Mouse (Mus musculus) heart, postnatal 10 days (tissue): Measurements from ENCODE around the gene Sap18b. TPM values are rescaled to one million over a fixed set of nuclear protein-coding genes. Genes with fewer than 3 reads are reported as not detected.
A peak's percentile ranks its signal among the peaks of the same experiment; 100 is the strongest.
"Not testable (repeated sequence)": the region's sequence is repeated elsewhere in the genome, so short reads cannot be mapped to it uniquely, and the experiment has no call there.

ENCODE experiments used
- DNase-seq, 2 experiments: peaks; one replicate each; pipeline ENCODE4 v3.0.0; 2021
- intact Hi-C: fragments of 180-260 bp; cut with DNase I; formaldehyde crosslinking; loops from one replicate; pipeline ENCODE4 v1.15.1; 2025
- total RNA-seq, 2 experiments: library from RNA; stranded (reverse); gene quantifications; 2 replicates each; pipeline ENCODE4 v1.2.3; 2021

Sap18b gene
- total RNA-seq, 2 experiments from 2014 or later: 97.5 to 101 TPM

DNA sequence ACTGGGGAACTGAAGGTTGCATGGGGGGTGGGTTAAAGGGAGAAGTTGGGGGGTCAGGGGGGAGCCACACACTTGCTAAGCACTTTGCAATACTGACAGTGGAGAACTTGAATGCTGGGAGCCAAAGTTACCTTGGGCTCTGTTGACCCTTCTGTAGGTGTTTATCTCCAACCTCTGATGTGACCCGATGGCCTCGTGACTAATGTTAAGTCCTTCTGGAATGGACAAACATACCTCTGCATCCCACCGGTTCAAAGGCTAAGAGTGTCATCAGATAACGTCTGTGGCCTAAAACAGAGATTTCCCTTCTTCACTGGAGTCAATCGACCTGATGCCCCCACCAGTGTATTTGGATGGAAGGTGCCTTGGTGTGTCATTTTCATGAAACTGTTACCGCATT, 3.9 kb upstream of the Sap18b start:
- intact Hi-C loops: no loop called here
- DNase-seq: no peak

DNA sequence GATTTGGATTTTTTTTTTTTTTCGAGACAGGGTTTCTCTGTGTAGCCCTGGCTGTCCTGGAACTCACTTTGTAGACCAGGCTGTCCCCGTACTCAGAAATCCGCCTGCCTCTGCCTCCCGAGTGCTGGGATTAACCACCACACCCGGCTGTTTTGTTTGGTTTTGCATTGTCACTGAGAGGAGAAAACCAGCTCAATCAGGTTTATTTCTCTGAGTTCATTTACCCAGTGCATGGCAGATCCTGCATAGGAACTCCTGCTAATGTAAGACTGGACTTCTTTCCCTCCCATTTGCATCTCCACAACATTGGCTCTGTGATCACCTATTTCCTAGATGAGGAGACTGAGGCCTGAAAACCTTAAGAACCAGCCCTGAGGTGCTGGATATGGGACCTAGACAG, 3.0 kb upstream of the Sap18b start:
- no peak for DNase-seq
- intact Hi-C loops: no loop called here

DNA sequence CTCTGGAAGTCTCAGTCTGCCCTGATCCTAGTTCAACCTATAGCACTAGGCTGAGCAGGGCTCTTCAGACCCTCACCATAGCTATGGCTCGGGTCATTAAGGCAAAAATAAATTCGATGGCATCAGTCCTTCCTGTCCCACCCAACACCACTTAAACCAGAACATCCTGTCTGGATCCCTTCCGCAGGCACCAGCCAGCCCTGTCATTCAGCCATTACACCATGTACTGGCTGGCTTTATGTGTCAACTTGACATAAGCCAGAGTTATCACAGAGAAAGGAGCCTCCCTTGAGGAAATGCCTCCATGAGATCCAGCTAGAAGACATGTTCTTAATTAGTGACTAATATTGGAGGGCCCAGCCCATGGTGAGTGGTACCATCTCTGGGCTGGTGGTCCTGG, 2.4 kb upstream of the Sap18b start:
- no peak for DNase-seq
- intact Hi-C loops: no loop called here

DNA sequence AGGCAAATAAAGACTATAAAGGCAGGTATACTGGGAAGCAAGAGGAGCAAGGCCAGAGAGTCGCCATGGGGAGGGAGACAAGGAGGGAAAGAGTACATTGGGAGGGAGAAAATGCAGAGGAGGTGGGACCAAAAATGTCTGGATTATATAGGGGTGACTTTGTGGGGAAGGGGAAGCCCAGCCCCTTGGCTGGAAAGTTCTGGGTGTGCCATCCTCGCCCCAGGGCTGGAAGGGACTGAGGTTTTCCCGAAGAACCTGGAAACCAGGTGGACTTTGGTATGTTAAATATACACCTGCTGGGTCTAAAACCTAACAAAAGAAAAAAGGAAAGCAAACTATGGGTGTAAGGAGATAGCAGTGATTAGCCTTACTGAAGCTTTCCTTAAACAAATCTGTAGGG, 5.0 kb downstream of the Sap18b start:
- intact Hi-C loops: loop anchor here (5.0 kb wide), 2 partner anchors 48 to 228 kb away; no protein-coding TSS in a partner anchor
- DNase-seq: no peak

DNA sequence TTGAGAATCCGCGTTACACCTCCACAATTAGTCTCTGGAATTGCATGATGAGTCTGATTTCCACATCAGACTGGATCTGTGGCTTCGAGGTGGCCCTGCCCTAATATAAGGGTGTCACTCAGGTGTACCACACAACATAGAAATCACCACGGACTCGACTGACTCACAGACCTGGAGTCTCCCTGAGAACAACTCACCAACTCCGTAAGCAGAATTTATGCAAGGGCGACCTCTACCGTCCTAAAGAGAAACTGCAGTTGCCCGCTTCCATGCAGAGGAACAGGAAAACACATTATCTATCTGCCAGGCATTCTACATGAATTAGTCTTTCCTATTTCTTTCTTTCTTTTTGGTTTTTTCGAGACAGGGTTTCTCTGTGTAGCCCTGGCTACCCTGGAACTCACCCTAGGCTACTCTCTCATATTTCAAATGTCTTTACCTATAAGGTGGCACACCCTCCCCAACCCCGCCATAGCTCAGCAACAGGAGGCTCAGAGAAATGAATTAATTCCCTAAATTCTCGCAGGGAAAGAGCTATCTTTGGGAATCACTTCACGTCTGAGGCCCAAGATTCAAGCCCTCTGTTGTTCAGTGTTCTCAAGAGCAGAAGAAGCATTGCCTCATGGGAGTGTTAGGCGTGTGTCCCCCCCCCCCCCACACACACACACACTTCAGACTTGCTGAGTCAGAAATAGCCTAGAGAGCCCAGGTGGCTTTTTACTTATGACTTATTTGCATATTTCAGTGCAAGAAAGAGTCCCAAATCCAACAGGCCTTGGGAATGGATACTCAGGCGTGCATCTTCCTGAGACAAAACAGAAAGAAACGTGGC, 7.7 kb downstream of the Sap18b start:
- peak; percentile 92 to 94 for DNase-seq
- intact Hi-C loops: loop anchor here (2.0 to 5.0 kb wide), 4 partner anchors 51 to 231 kb away; no protein-coding TSS in a partner anchor

DNA sequence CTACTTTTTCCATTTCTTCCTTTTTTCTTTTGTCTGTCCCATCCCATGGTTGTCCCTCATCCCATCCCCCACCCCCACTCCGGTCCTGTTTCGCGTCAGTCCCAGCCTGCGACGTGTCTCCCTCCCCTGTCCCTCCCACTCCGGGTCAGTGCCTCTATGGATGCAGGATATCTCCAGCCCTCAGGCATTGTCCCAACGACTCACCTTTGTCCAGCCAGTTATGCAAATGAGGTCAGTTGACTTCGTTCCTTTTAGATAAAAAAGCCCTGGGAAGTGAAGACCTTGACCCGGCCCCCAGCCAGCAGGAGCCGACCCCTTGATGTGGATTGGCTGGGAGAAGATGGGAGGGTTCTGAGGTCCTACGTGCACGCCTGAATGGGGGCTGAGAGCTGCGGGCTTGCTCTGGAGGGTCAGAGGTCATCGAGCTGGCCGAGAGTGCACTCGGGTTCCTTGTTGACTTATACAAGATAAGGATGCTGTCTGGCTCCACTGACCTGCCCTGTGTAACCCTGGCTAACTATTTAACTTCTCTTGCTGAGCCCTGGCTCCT, 8.4 kb downstream of the Sap18b start:
- peak in 1 of 2 experiments; percentile 26 for DNase-seq
- intact Hi-C loops: loop anchor here (2.0 to 5.0 kb wide), 4 partner anchors 51 to 231 kb away; no protein-coding TSS in a partner anchor

DNA sequence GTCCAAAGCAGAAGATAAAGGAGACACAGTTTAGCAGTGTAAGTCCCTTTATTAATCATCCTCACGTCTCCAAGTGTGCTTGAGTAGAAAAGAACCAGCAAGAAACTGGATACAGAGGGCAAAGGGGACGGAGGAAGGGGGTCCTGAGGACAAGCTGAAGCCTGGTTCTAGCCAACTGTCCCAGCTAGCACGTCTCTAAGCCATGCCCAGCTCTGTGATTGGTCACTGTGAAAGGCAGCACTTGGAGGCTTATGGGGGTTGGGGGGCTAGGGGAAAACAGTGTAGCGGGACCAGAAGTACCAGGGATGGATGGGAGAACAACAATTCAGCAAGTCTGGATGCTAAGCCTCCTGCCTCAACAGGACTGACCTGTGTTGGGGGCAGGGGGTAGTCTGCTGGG, 10.7 kb downstream of the Sap18b start:
- DNase-seq: no peak
- intact Hi-C loops: loop anchor here (5.0 kb wide), 1 partner anchor 81 kb away; no protein-coding TSS in a partner anchor

DNA sequence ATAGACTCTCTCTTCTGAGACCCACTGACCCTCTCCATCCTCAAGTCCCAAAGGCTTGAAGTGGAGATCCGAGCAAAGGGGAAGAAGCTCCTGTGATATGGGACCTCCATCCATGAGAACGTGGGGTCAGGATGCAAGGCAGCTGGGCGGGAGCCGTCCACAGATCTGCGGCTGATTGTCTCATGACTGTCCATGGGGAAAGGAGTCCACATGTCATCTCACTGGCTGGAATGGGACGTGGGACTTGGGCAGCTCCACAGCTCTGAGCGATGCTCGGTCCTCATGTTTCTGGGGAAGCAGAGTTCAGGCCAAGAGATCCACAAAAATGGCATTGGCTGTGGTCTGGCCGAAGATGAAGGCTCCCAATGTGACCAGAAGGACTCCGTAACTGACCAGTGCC, 12.1 kb downstream of the Sap18b start:
- intact Hi-C loops: loop anchor here (5.0 kb wide), 1 partner anchor 80 kb away; no protein-coding TSS in a partner anchor
- no peak for DNase-seq

DNA sequence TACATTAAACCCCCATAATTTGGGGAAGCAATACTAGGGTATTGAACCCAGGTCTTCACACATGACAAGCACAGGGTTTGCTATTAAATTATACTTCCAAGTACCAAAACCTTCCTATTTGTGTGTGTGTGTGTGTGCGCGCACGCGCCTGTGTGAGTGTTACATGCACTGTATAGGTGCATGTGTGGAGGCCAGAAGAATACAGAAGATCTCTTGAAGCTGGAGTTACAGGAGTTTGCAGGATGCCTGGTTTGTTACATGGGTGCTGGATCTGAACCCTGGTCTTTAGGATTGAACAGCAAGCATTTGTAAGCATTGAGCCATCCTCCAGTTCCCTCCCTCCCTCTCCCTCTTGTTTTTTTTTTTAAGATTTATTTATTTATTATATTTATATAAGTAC, 14.1 kb downstream of the Sap18b start:
- intact Hi-C loops: loop anchor here (5.0 kb wide), 1 partner anchor 78 kb away; no protein-coding TSS in a partner anchor
- no peak for DNase-seq

DNA sequence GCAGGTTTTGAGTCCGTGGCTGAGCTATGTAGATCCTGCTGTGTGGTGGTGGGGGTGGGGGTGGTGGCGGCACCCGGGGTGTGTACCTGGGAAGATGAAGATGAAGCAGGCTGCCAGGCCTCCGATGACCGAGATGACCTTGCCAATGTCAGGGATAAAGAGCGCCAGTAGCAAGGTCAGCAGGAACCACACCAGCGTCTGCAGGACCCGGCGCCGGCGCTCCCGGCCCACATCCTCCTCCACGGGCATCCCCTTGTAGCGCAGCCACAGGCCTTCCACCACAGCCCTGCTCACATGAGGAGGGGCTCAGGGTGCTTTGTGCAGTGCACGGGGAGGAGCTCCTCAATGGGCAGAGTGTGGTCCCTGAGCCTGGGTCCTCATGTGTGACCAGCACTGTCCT, 16.3 kb downstream of the Sap18b start:
- intact Hi-C loops: no loop called here
- no peak for DNase-seq

DNA sequence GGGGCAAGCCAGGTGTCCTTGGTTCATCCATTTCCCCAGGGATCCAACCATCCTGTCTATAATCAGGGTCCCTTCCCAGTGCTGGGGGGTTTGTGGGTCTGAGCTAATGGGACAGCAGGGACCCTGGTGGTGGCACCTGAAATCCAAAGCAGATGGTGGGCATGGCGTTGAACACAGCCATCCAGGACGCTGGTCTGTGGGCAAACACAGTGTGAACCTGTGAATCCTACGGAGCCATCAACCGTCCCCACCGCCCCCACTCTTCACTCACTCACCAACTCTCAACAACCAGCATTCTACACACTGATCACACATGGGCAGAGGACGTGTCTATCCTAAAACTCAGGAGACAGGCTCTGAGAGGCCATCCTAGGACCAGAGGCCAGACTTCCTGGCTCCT, 18.8 kb downstream of the Sap18b start:
- DNase-seq: no peak
- intact Hi-C loops: no loop called here

DNA sequence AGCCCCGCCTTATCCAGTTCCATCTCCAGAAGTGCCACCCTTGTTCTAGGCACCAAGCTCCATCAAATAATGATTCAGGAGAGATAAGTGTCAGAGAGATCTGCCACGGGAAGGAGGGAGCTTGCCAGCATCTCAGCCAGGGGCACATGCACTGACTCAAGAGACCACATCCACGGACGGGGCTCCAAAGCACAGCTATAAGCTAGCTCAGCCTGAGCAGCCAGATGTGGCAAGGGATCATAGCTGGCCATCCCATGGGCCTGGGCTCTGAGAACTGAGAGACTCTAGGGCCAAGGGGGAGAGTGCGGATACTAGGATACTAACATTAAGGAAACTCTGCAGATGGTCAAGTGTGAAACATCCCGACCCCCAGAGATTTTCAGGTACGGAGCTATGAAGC, 19.9 kb downstream of the Sap18b start:
- DNase-seq: no peak
- intact Hi-C loops: no loop called here

DNA sequence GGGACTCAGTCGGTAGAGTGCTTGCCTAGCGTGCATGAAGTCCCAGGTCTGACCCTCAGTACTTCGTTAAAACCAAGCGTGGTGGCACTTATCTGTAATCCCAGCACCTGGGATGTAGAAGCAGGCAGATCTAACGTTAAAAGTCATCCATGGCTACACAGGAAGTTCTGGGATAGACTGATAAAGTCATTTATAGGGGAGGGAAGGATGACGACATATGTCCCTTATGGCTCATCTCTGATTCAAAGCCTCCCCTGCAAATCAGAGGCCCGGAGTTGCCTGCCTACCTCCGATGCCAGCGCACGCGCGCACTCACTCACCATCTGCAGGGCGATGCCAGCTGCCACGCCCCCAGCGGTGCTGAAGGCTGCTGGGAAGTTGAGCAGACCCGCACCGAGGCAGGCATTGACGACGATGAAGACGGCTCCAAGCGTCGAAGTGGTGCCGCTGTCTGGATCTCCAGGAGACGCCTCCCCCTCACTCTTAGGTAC, 23.0 kb downstream of the Sap18b start:
- no peak for DNase-seq
- intact Hi-C loops: no loop called here

DNA sequence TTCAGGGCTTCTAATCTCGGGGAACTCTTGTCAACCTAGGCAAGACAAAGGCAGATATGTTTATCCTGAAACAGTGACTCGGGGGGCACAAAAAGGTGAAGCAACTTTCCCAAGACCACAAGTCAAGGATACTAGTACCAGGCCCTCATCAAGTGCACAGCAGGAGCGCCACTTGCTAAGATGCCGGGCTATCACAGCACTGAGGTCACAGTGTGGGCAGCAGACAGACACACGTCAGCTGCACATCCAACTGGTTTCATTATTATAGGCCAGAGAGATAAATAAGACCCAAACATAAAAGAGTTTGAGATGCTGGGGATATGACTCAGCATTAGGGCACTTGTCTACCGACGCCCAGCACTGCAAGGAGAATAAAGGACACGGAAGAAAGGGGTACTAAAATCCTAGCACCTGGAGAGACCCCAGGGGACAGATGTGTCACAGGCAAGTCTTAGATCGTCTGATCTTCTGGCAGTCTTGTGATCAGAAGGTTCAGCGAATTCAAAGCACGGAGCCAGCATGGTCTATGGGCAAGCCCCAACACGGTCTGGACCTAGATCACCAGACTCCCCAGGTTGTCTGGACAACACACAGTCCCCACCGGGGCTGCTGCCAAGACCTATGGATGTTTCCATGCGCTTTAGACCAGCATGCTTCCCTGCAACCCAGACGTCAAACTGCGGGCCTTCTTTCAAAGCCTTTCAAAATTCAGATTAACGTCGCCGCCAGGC, 23.8 kb downstream of the Sap18b start:
- intact Hi-C loops: no loop called here
- no peak for DNase-seq

DNA sequence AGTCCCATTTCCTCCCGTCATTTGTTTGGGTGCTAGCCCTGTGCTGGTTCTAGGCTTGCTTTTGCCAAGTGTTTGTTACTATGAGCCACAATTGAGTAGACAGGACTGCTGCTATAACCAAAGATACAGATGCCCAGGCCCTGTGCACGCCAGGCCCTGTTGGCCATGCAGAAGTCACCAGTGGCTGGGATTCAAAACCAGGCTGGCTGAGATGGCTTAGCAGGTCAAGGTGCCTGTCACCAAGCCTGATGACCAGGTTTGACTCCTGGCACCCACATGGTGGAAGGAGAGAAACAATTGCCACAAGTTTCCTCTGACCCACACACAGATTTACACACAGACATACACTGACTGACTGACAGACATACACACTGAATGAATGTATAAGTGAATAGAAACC, 25.2 kb downstream of the Sap18b start:
- intact Hi-C loops: loop anchor here (5.0 kb wide), 1 partner anchor 37 kb away; the partner anchor contains the start of gene Got2
- no peak for DNase-seq

DNA sequence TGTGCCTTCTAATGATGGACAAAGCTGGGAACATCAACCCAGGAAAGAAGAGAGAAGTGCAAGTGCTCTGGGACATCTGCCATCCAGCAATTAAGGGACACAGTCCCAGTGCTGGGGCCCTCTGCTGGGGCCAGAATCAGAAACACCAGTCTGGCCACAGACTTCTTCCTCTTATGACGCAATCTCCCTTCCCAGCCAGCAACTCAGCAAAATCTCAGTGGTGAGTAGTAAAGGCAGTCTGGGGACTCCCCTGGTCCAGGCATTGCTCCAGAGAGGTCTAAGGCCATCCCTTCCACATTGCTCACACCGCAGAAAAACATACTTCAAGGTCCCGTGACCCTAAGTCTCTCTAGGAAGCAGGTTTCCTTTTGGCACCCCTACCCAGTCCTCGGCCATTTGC, 27.1 kb downstream of the Sap18b start:
- DNase-seq: peak; percentile 46 to 53
- intact Hi-C loops: loop anchor here (5.0 kb wide), 1 partner anchor 35 kb away; the partner anchor contains the start of gene Got2

DNA sequence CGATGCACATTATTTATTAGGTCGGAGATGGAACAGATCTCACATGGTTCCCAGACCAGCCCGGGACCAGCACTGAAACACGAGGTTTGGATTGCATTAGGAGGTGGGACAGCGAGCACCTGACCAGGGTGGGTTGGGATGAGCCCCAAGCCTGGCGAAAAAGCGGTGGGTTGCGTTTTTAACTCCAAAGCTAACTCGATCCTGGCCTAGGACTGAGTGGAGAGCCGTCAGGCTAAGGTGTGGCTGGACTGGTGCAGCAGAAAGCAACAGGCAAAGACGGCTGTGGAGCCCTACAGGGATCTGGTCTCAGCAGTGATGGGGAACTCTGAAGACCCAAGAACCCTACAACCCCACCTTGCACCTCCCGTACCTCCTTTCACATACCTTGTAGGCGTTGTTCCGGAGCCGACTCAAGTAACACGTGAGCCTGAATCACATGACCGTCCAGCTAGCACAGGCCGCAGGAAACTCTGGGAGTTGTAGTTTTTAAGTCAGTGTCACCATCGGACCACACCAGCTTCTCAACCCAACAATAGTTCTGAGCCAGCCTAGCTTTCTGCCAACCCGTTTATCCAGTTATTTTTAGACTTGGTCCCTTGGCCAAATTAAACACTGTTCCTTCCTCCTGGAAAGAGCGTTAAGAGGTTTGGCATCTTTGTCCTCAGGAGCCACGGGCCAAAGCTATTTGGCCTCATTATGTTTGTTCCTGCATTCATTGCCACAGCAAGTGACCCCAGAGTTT, 28.1 kb downstream of the Sap18b start, which contains the start of gene Slc38a7:
Gene Slc38a7, minus strand, starts transcription at position 438 of the 742 bp plus-strand sequence.
- peak; percentile 87 to 89 for DNase-seq
- intact Hi-C loops: loop anchor here (5.0 kb wide), 1 partner anchor 34 kb away; the partner anchor contains the start of gene Got2

DNA sequence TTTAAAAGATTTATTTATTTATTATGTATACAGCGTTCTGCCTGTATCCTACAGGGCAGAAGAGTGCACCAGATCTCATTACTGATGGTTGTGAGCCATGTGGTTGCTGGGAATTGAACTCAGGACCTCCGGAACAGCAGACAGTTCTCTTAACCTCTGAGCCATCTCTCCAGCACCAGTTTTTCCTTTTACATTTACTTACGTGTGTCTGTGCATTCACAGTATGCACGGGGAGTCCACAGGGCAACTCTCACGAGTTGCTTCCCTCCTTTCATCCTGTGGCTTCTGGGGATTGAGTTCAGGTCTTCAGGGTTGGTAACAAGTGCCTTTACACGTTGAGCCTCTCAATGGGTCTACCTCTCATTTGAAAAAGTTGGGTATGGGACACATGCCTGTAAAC, 29.0 kb downstream of the Sap18b start:
- DNase-seq: no peak
- intact Hi-C loops: loop anchor here (5.0 kb wide), 1 partner anchor 33 kb away; the partner anchor contains the start of gene Got2

DNA sequence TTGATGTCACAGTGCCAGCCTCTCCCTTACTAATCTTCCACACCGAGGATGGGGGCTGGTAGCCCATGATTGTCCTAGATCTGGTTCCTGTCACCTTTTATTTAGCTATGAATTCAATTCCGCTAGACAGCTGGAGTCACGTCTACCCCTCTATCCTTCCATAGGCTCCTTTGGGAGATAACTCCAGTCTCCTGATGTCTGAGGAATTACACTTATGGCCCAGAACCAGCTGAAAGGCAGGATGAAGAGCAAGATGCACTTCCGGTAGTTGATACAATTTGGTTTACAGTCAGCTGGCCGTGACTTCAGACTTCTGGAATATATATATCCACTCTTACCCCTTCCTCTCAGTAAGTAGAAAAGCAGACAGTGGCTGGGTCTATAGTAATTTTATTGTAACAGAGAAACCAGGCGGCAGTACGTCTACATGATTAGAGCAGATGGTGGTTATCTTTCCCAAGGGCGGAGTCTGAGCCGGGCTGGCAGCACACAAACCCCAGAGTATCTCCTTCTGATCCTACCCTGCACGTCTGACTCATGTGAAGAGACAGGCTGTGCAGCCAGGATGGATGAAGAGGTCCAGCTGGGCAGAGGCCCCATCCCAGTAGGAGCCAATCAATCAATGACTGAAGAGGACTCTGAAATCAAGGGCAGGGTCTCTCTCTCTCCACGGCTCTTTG, 38.8 kb downstream of the Sap18b start:
- intact Hi-C loops, DNase-seq: not testable (repeated sequence)
